Mouse (Mus musculus) C2C12 (cell line): ENCODE measurements around the gene Btk.

Experiments used
- CTCF ChIP-seq: IDR thresholded peaks from one replicate; pipeline ENCODE4 v1.5.1; 2011; ENCODE audit not compliant: control insufficient read depth, insufficient read depth, insufficient read length
- FOSL1 ChIP-seq: IDR thresholded peaks from one replicate; pipeline ENCODE4 v1.8.0; 2011; ENCODE audit warnings: mild to moderate bottlenecking, low read length; ENCODE audit not compliant: poor library complexity, insufficient read depth, severe bottlenecking
- MAX ChIP-seq: IDR thresholded peaks from one replicate; pipeline ENCODE4 v1.6.1; 2011; ENCODE audit warnings: mild to moderate bottlenecking, control low read depth
- MYOD1 ChIP-seq: IDR thresholded peaks from one replicate; pipeline ENCODE4 v1.6.1; 2011; ENCODE audit warnings: low read depth; ENCODE audit not compliant: control insufficient read depth, insufficient read length
- USF1 ChIP-seq: IDR thresholded peaks from one replicate; pipeline ENCODE4 v1.6.1; 2011; ENCODE audit warnings: low read depth, mild to moderate bottlenecking, control low read depth, moderate library complexity

GRCm38 (mm10) chrX:134614306-134614705, 30.9 kb upstream of the Btk start:
- TF ChIP-seq CTCF (no peak), USF1 (no peak), MYOD1 (no peak), MAX (no peak), FOSL1 (no peak)
